In genomic region chr1:143558235-143558634, GRCm38 (mm10) we compare ENCODE assay signal across 23 mouse cellular contexts.
A peak's percentile ranks its signal among the peaks of the same experiment; 100 is the strongest.
DNase-seq lines count a peak whose midpoint lies in the region; ATAC-seq lines count a peak whose summit lies in the region.
"Had no signal": no experiment of that assay in that cellular context is flagged by ENCODE, and none has a peak within 500 bp of the region (broad histone marks: within the 10 kb centered on the region; RNA-seq: fewer than 3 reads in every experiment).

No protein-coding gene starts in this region.

- H3K4me3 ChIP-seq in brown adipose tissue, adult 24 weeks (ENCODE audit: insufficient read depth, low read depth, low read length) = no peak overlapping the region
- H3K4me3 ChIP-seq: embryonic facial prominence, embryonic 15.5 days; gastrocnemius, adult 2 months; heart, embryonic 15.5 days; left cerebral cortex, adult 2 months; liver, embryonic 13.5 days; midbrain, embryonic 10.5 days had no signal

- H3K4me1 ChIP-seq in brown adipose tissue, adult 24 weeks (ENCODE audit: control insufficient read depth, insufficient read depth, insufficient read length, low read length) = peaks cover 4% of the 10 kb centered on the region; the same call in 1 of the 2 replicates
- H3K4me1 ChIP-seq: embryonic facial prominence, embryonic 15.5 days; heart, embryonic 15.5 days; liver, embryonic 13.5 days; midbrain, embryonic 10.5 days had no signal

- peak; percentile 63 for ATAC-seq in granulocyte monocyte progenitor cell, adult 5-6 weeks (replicated peaks; ENCODE audit: poor library complexity, severe bottlenecking)
- ATAC-seq: forebrain, postnatal 0 days; hindbrain, embryonic 16.5 days; intestine, postnatal 0 days; Patski had no signal

- intact Hi-C loops in heart, postnatal 25 days (cut with DNase I) = no loop called here

- peak; percentile 42 for DNase-seq in Muller cell, postnatal 12 days (ENCODE audit: inconsistent ontology term)
- DNase-seq in cerebellum, adult 9-10 months = peak; percentile 64
- DNase-seq in testis, postnatal 14 days (ENCODE audit: low spot score) = no peak
- no peak for DNase-seq in kidney, adult 9 months
- DNase-seq in heart, postnatal 25 days (ENCODE audit: low spot score) = no peak
- DNase-seq: adrenal gland, postnatal 36 days; forebrain, postnatal 0 days; gastrocnemius, adult 2 months; liver, embryonic 13.5 days; lung, embryonic 14.5 days; lung, postnatal 36 days; thymus, postnatal 14 days had no signal

- peak overlapping the region; percentile 44 for H3K27ac ChIP-seq in brown adipose tissue, adult 24 weeks (replicated peaks; ENCODE audit: low read depth, low read length)
- H3K27ac ChIP-seq: embryonic facial prominence, embryonic 15.5 days; gastrocnemius, adult 2 months; heart, embryonic 15.5 days; kidney, postnatal 0 days; left cerebral cortex, adult 2 months; liver, embryonic 13.5 days; midbrain, embryonic 10.5 days; stomach, postnatal 0 days had no signal

Comparison
In these comparisons a context has a peak if more than half of its experiments do, and no peak if none do; other contexts are left out.
1. DNase-seq: peak in Muller cell, postnatal 12 days (single experiment) and cerebellum, adult 9-10 months (single experiment); none in testis, postnatal 14 days (single experiment), kidney, adult 9 months (single experiment) and heart, postnatal 25 days (single experiment).